ENCODE assay signal across 8 mouse cellular contexts in the genomic region with DNA sequence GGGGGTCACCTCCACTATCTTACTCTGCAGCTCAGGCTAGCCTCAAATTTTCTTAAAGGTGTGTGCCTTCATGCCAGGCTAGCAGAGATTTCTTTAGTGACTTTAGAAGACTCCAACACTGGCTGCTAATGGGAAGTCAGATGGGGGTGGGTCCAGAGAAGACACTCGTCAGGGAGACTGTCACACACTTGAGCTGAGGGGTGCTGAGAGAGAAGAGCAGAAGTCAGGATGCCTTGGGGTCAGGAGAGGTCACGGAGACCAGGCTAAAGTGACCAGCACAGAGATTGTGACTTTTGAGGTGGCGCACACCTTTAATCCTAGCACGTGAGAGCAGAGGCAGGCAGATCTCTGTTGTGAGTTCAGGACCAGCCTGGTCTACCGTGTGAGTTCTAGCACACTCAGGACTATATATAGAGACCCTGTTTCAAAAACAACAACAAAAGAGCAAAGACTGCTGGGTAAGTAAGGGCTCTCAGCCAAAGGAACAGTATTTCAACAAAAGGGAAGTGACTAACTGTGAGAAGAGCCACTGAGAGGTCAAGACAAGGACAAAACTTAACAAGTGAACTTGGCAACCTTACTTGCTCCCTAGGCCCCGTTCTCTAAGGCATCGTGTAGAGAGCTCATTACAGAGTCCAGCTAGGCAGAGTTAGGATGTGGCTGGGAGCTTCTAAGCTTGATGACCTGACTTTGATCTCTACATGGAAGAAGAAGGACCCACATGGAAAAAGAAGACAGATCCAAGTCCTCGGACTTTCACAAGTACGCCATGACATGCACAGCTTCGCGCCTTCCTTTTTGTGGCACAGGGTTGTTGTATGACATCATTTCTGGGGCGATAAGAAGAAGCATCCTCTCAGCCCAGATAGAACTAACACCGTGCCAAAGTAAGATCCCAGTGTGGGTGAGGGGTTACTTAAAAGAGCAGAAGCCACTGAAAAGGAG. TPM values are rescaled to one million over a fixed set of nuclear protein-coding genes. Genes with fewer than 3 reads are reported as not detected.
A peak's percentile ranks its signal among the peaks of the same experiment; 100 is the strongest.
DNase-seq lines count a peak whose midpoint lies in the region; ATAC-seq and TF ChIP-seq lines count a peak whose summit lies in the region.

No protein-coding gene starts in this region.

- TF ChIP-seq POLR2A in olfactory bulb, adult 2 months (IDR thresholded peaks at IDR 0.05; ENCODE audit: insufficient read depth, low read depth, low read length) = no peak

- H3K36me3 ChIP-seq in midbrain, embryonic 10.5 days = 0 out of 2 replicates have a peak, but pooled peaks cover 4% of the 10 kb centered on the region
- no peaks in the 10 kb centered on the region for H3K36me3 ChIP-seq in midbrain, postnatal 0 days (ENCODE audit: insufficient read depth, low read length)
- H3K36me3 ChIP-seq in heart, embryonic 12.5 days = no peaks in the 10 kb centered on the region
- no peaks in the 10 kb centered on the region for H3K36me3 ChIP-seq in limb, embryonic 15.5 days

- ATAC-seq in midbrain, postnatal 0 days (ENCODE audit: low FRiP score) = no peak
- no peak for ATAC-seq in heart, embryonic 12.5 days (ENCODE audit: insufficient number of reproducible peaks, low FRiP score)
- ATAC-seq in limb, embryonic 15.5 days (ENCODE audit: insufficient number of reproducible peaks, low FRiP score, low TSS enrichment, low read depth) = no peak

- no peak overlapping the region for H3K4me2 ChIP-seq in midbrain, postnatal 0 days (ENCODE audit: low read depth, low read length, poor library complexity, severe bottlenecking)
- peak overlapping the region; percentile 72 for H3K4me2 ChIP-seq in heart, embryonic 12.5 days
- no peak overlapping the region for H3K4me2 ChIP-seq in limb, embryonic 15.5 days

- H3K9me3 ChIP-seq in midbrain, embryonic 10.5 days (replicated peaks) = no peaks in the 10 kb centered on the region
- H3K9me3 ChIP-seq in midbrain, postnatal 0 days (ENCODE audit: low read length) = no peaks in the 10 kb centered on the region
- no peaks in the 10 kb centered on the region for H3K9me3 ChIP-seq in heart, embryonic 12.5 days (replicated peaks)
- no peaks in the 10 kb centered on the region for H3K9me3 ChIP-seq in limb, embryonic 15.5 days

- no peak overlapping the region for H3K9ac ChIP-seq in midbrain, postnatal 0 days (replicated peaks; ENCODE audit: low read length, poor library complexity, severe bottlenecking)
- 0 out of 2 replicates have a peak overlapping the region, but pooled peaks have one; percentile 11 for H3K9ac ChIP-seq in heart, embryonic 12.5 days
- no peak overlapping the region for H3K9ac ChIP-seq in limb, embryonic 15.5 days

- WGBS in midbrain, embryonic 10.5 days = 91% methylated on average over 13 of the region's 13 CpGs
- 88% methylated on average over 13 of the region's 13 CpGs for WGBS in midbrain, postnatal 0 days
- WGBS in heart, embryonic 12.5 days = 75% methylated on average over 13 of the region's 13 CpGs
- 86% methylated on average over 13 of the region's 13 CpGs for WGBS in limb, embryonic 15.5 days
- 65% methylated on average over 13 of the region's 13 CpGs for WGBS in olfactory bulb, adult 2 months

- no peaks in the 10 kb centered on the region for H3K27me3 ChIP-seq in midbrain, embryonic 10.5 days (ENCODE audit: low read depth, poor library complexity, severe bottlenecking)
- no peaks in the 10 kb centered on the region for H3K27me3 ChIP-seq in midbrain, postnatal 0 days (ENCODE audit: insufficient read depth, low read length)
- no peaks in the 10 kb centered on the region for H3K27me3 ChIP-seq in heart, embryonic 12.5 days (replicated peaks)
- no peaks in the 10 kb centered on the region for H3K27me3 ChIP-seq in limb, embryonic 15.5 days

- peak overlapping the region; percentile 61; the same call in 1 of the 2 replicates for H3K4me3 ChIP-seq in midbrain, embryonic 10.5 days
- no peak overlapping the region for H3K4me3 ChIP-seq in midbrain, postnatal 0 days (ENCODE audit: low read depth, low read length)
- H3K4me3 ChIP-seq in heart, embryonic 12.5 days = no peak overlapping the region; the same call in 1 of the 2 replicates
- no peak overlapping the region for H3K4me3 ChIP-seq in limb, embryonic 15.5 days
- H3K4me3 ChIP-seq in olfactory bulb, adult 2 months (ENCODE audit: insufficient read depth, low read depth, low read length) = no peak overlapping the region

- no peak for DNase-seq in midbrain, embryonic 10.5 days (ENCODE audit: low spot score)
- DNase-seq in midbrain, postnatal 0 days (ENCODE audit: low spot score) = no peak
- DNase-seq in layer of hippocampus, postnatal 14 days (ENCODE audit: low spot score in 2 of 2) = no peak
- DNase-seq in cerebellum, adult 9-10 months = no peak
- no peak for DNase-seq in left cerebral cortex, adult 9 months (ENCODE audit: low spot score in 2 of 2)

- no peak for TF ChIP-seq CTCF in midbrain, postnatal 0 days (IDR thresholded peaks at IDR 0.05)
- TF ChIP-seq CTCF in olfactory bulb, adult 2 months (IDR thresholded peaks at IDR 0.05; ENCODE audit: insufficient read depth, low read depth, low read length) = no peak

- peaks cover 22% of the 10 kb centered on the region for H3K4me1 ChIP-seq in midbrain, embryonic 10.5 days
- peaks cover 4% of the 10 kb centered on the region; the same call in 1 of the 2 replicates for H3K4me1 ChIP-seq in midbrain, postnatal 0 days (ENCODE audit: insufficient read depth, low read length)
- peaks cover 25% of the 10 kb centered on the region for H3K4me1 ChIP-seq in heart, embryonic 12.5 days (replicated peaks)
- H3K4me1 ChIP-seq in limb, embryonic 15.5 days = peaks cover 23% of the 10 kb centered on the region
- peaks cover 16% of the 10 kb centered on the region for H3K4me1 ChIP-seq in olfactory bulb, adult 2 months (ENCODE audit: control insufficient read depth, insufficient read depth, low read length)

- H3K27ac ChIP-seq in midbrain, embryonic 10.5 days (replicated peaks) = no peak overlapping the region
- H3K27ac ChIP-seq in midbrain, postnatal 0 days (ENCODE audit: low read depth, low read length) = no peak overlapping the region
- peak overlapping the region; percentile 39 for H3K27ac ChIP-seq in heart, embryonic 12.5 days (ENCODE audit: poor library complexity, severe bottlenecking)
- H3K27ac ChIP-seq in limb, embryonic 15.5 days = peak overlapping the region; percentile 18
- peak overlapping the region; percentile 46 for H3K27ac ChIP-seq in olfactory bulb, adult 2 months (ENCODE audit: insufficient read depth, low read depth, low read length)

RNA-seq across cellular contexts. Expression of a gene that starts 6.0 kb away (rescaled TPM):
- polyA plus RNA-seq in midbrain, embryonic 10.5 days (2016; fragmentation: Nextera tagmentation; extraction: Ambion mirVana) = 0.39 TPM in 1 of 2 replicates, not detected in the other
- not detected in 2 replicates for total RNA-seq in midbrain, postnatal 0 days (2014; rRNA removed)
- 0.10 TPM in 1 of 2 replicates, not detected in the other for polyA plus RNA-seq in midbrain, postnatal 0 days (2015; fragmentation: Nextera tagmentation; extraction: Ambion mirVana)
- polyA plus RNA-seq in heart, embryonic 12.5 days (2016; fragmentation: Nextera tagmentation; extraction: Ambion mirVana) = 1.7 and 1.8 TPM in 2 replicates
- polyA plus RNA-seq in limb, embryonic 15.5 days (2015; fragmentation: Nextera tagmentation; extraction: Ambion mirVana) = 0.42 TPM in 1 of 2 replicates, not detected in the other
- polyA plus RNA-seq in olfactory bulb, adult 2 months (2012; ENCODE audit: insufficient read depth, insufficient read length, low replicate concordance, missing spikeins) = not detected in 2 replicates
- under 1 TPM in 1 of 2 experiments, not detected in 1; 0.67 TPM for total RNA-seq in layer of hippocampus, postnatal 14 days (2021)

RNA-seq across cellular contexts. Expression of a gene that starts 16.4 kb away (rescaled TPM):
- polyA plus RNA-seq in midbrain, embryonic 10.5 days (2016; fragmentation: Nextera tagmentation; extraction: Ambion mirVana) = 221 and 228 TPM in 2 replicates
- 187 and 203 TPM in 2 replicates for total RNA-seq in midbrain, postnatal 0 days (2014; rRNA removed)
- 332 and 342 TPM in 2 replicates for polyA plus RNA-seq in midbrain, postnatal 0 days (2015; fragmentation: Nextera tagmentation; extraction: Ambion mirVana)
- polyA plus RNA-seq in heart, embryonic 12.5 days (2016; fragmentation: Nextera tagmentation; extraction: Ambion mirVana) = 190 and 194 TPM in 2 replicates
- polyA plus RNA-seq in limb, embryonic 15.5 days (2015; fragmentation: Nextera tagmentation; extraction: Ambion mirVana) = 254 and 257 TPM in 2 replicates
- not detected in 2 replicates for polyA plus RNA-seq in olfactory bulb, adult 2 months (2012; ENCODE audit: insufficient read depth, insufficient read length, low replicate concordance, missing spikeins)
- total RNA-seq in layer of hippocampus, postnatal 14 days (2021) = 100 to 1,000 TPM; 269 to 270 TPM

RNA-seq across cellular contexts. Expression of a gene that starts 16.6 kb away (rescaled TPM):
- polyA plus RNA-seq in midbrain, embryonic 10.5 days (2016; fragmentation: Nextera tagmentation; extraction: Ambion mirVana) = 45.1 and 48.5 TPM in 2 replicates
- 73.2 and 98.8 TPM in 2 replicates for total RNA-seq in midbrain, postnatal 0 days (2014; rRNA removed)
- 74.1 and 85.2 TPM in 2 replicates for polyA plus RNA-seq in midbrain, postnatal 0 days (2015; fragmentation: Nextera tagmentation; extraction: Ambion mirVana)
- 38.8 and 39.5 TPM in 2 replicates for polyA plus RNA-seq in heart, embryonic 12.5 days (2016; fragmentation: Nextera tagmentation; extraction: Ambion mirVana)
- polyA plus RNA-seq in limb, embryonic 15.5 days (2015; fragmentation: Nextera tagmentation; extraction: Ambion mirVana) = 68.6 and 69.9 TPM in 2 replicates
- polyA plus RNA-seq in olfactory bulb, adult 2 months (2012; ENCODE audit: insufficient read depth, insufficient read length, low replicate concordance, missing spikeins) = not detected in 2 replicates
- total RNA-seq in layer of hippocampus, postnatal 14 days (2021) = 10 to 100 TPM; 63.0 to 63.6 TPM

RNA-seq across cellular contexts. Expression of a gene that starts 19.8 kb away (rescaled TPM):
- 88.2 and 96.2 TPM in 2 replicates for polyA plus RNA-seq in midbrain, embryonic 10.5 days (2016; fragmentation: Nextera tagmentation; extraction: Ambion mirVana)
- 28.9 and 37.0 TPM in 2 replicates for total RNA-seq in midbrain, postnatal 0 days (2014; rRNA removed)
- 43.4 and 51.0 TPM in 2 replicates for polyA plus RNA-seq in midbrain, postnatal 0 days (2015; fragmentation: Nextera tagmentation; extraction: Ambion mirVana)
- polyA plus RNA-seq in heart, embryonic 12.5 days (2016; fragmentation: Nextera tagmentation; extraction: Ambion mirVana) = 61.6 and 63.9 TPM in 2 replicates
- 67.0 and 72.1 TPM in 2 replicates for polyA plus RNA-seq in limb, embryonic 15.5 days (2015; fragmentation: Nextera tagmentation; extraction: Ambion mirVana)
- polyA plus RNA-seq in olfactory bulb, adult 2 months (2012; ENCODE audit: insufficient read depth, insufficient read length, low replicate concordance, missing spikeins) = not detected in 2 replicates
- total RNA-seq in layer of hippocampus, postnatal 14 days (2021) = 10 to 100 TPM; 81.1 to 91.5 TPM

RNA-seq across cellular contexts. Expression of a gene that starts 39.0 kb away (rescaled TPM):
- not detected in 2 replicates for polyA plus RNA-seq in midbrain, embryonic 10.5 days (2016; fragmentation: Nextera tagmentation; extraction: Ambion mirVana)
- total RNA-seq in midbrain, postnatal 0 days (2014; rRNA removed) = 0.11 TPM in 1 of 2 replicates, not detected in the other
- not detected in 2 replicates for polyA plus RNA-seq in midbrain, postnatal 0 days (2015; fragmentation: Nextera tagmentation; extraction: Ambion mirVana)
- polyA plus RNA-seq in heart, embryonic 12.5 days (2016; fragmentation: Nextera tagmentation; extraction: Ambion mirVana) = not detected in 2 replicates
- polyA plus RNA-seq in limb, embryonic 15.5 days (2015; fragmentation: Nextera tagmentation; extraction: Ambion mirVana) = not detected in 2 replicates
- not detected in 2 replicates for polyA plus RNA-seq in olfactory bulb, adult 2 months (2012; ENCODE audit: insufficient read depth, insufficient read length, low replicate concordance, missing spikeins)
- not detected for total RNA-seq in layer of hippocampus, postnatal 14 days (2021)

Comparison
In these comparisons a context has a peak if more than half of its experiments do, and no peak if none do; other contexts are left out.
1. H3K27ac ChIP-seq: peak in heart, embryonic 12.5 days (single experiment), limb, embryonic 15.5 days (single experiment) and olfactory bulb, adult 2 months (single experiment); none in midbrain, embryonic 10.5 days (single experiment) and midbrain, postnatal 0 days (single experiment).
2. RNA of a gene that starts 16.6 kb away (polyA plus RNA-seq): 74.1 to 85.2 TPM in midbrain, postnatal 0 days, 68.6 to 69.9 TPM in limb, embryonic 15.5 days, 45.1 to 48.5 TPM in midbrain, embryonic 10.5 days and 38.8 to 39.5 TPM in heart, embryonic 12.5 days; not detected in olfactory bulb, adult 2 months; every median in the first group is over 10 times any median in the second.